Mouse (Mus musculus) kidney, adult 2 months (tissue): Measurements from ENCODE around the gene Tnrc18.

ENCODE experiments used
- CTCF ChIP-seq: fragments of 200-500 bp; conservative IDR thresholded peaks from 2 replicates; pipeline ENCODE4 v1.5.1; 2011; ENCODE audit warnings: low read depth, mild to moderate bottlenecking, control low read depth, low read length, moderate library complexity, mixed read lengths; ENCODE audit not compliant: insufficient read depth, insufficient read length
- POLR2A ChIP-seq: fragments of 200-500 bp; IDR thresholded peaks from one replicate; pipeline ENCODE4 v1.6.1; 2011; ENCODE audit warnings: low read depth, low read length, control low read depth

DNA sequence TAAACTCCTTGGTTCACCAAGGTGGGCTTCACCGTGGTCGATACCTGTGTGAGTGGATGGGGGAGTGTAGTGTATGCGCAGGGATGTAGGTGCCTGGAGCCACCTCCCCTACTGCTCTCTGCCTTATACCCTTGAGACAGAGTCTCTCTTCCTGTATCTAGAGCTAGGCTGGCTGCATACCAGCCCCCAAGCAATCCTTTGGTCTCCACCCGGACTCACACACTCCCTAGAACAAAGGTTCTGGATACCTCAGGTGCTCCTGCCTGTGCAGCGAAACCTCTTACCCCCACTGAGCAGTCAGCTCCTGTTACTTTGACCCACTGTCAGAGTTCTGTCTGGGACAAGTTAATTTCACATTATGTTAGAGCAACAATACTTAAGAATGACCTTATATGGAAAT lies 8.2 kb upstream of the Tnrc18 start:
- TF ChIP-seq POLR2A (no peak), CTCF (no peak)
